Mouse (Mus musculus): ENCODE measurements around the gene Mboat7.

- TF ChIP-seq CTCF (IDR thresholded peaks at IDR 0.05; ENCODE audit: extremely low read depth, insufficient read depth, low read length): no peak
- no peak for TF ChIP-seq POLR2A (IDR thresholded peaks at IDR 0.05; ENCODE audit: extremely low read depth, insufficient read depth, low read length)
Measured at GRCm38 (mm10) chr7:3709000-3709399, 15.7 kb upstream of the Mboat7 start.
